Mouse (Mus musculus) lung, postnatal 10 days (tissue): ENCODE results near the gene Kpnb1.
A peak's percentile ranks its signal among the peaks of the same experiment; 100 is the strongest.

Source experiments
- DNase-seq: peaks from one replicate; pipeline ENCODE4 v3.0.0; 2021

Kpnb1 gene

GRCm38 (mm10) chr11:97140811-97141210 lies 46.9 kb downstream of the Kpnb1 start:
- DNase-seq = no peak

DNA sequence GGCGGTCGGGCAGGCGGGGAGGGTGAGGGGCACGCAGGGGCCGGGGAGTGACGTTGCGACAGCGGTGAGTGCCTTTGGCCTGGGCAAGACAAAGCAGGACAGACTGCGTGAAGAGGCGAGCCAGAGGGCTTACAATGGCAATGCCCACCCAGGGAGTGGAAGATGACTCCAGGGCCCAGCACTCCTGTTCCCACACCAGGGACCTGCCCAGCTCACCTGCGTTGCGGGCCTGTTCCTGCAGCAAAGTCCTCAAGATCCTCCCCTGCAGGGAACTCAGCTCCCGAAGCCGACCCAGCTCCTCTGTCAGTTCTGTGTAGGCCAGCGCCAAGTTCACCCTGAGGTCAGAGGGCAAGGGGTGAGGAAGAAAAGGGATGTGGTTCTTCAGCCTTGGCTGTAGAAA lies 48.4 kb downstream of the Kpnb1 start:
- DNase-seq = no peak

DNA sequence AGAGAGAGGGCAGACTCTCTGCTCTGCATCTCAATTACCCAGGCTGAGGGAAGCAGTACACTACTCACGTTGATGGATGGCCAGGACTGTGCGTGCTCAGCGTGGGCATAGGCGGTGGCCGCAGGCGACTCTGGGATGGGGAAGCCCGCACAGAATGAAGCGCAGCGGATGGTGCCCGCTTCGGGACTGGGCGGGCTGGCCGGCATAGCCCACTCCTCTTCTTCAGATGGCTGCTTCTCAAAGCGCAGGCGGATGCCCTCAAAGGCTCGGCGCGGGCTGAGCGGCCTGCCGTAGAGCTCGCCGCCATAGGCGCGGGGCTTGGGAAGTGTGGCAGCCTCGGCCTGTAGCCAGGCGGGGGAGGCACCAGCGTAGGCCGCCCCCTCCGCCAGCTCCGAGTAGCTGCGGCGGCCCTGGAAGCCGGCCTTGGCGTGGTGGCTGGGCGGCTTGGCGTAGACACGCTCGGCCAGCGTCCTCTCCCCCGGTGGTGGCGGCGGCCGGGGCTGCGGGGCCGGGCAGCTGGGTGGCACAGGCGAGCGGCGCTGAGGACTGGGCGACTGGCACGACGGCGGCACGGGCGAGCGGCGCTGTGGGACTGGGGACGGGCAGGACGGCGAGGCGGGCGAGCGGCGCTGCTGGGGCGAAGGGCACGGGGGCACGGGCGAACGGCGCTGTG lies 49.0 kb downstream of the Kpnb1 start:
- DNase-seq = no peak

GRCm38 (mm10) chr11:97133270-97133669 lies 54.4 kb downstream of the Kpnb1 start:
- DNase-seq = no peak

GRCm38 (mm10) chr11:97132185-97132584 lies 55.5 kb downstream of the Kpnb1 start:
- no peak for DNase-seq

- no peak for DNase-seq
Measured at GRCm38 (mm10) chr11:97131683-97132082, 56.0 kb downstream of the Kpnb1 start.

- DNase-seq = no peak
Measured at GRCm38 (mm10) chr11:97130318-97130717, 57.4 kb downstream of the Kpnb1 start.

DNA sequence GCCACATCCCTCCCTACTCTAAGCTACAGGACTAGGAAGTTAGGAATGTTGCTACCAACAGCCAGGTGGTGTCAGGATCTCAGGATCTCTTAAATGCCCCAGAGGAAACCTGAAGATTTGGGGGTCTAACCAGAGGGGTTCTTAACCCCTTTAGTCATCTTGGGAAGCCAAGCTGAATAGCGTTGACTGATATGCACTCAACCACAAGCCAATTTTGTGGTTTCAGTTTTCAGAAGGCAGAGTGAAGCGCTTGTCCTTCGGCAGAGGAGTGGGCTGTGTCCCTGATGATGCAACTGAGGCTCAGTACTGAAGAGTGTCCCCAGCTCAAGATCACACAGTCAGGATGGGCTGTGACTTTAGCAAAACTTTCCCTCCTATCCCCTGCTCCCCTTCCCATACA lies 58.7 kb downstream of the Kpnb1 start:
- DNase-seq = no peak

DNA sequence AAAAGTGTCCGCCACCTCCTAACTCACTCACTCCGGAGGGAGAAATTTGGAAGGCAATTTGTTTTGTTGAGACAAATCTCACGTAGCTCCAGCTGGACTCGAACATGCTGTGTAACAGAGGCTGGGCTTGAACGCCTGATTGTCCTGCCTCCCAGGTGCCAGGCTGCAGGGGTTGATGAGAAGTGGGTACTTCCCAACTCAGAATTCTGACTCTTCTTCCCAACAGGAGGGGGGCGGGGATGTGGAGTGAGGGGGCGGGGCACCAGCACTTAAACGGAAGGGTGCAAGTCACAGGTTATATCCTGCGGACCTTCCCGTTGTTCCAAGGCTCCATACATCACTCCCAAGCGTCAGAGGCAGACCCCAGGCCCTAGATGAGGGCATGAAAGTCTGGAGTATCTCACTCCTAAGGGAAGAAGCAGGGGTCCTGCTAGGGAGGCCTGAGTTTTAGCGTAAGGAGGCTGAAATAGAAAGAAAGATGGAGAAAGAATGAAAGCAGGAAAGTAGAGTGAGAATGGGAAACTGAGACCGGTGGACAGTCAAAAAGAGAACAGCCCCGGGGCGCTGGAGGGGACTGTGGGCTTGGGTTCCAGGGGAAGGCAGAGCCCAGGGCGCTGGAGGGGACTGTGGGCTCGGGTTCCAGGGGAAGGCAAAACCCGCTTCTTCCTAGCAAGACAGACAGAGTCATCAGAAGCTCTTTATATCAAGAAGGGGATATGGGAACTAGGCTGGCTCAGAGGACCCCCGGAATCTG lies 60.0 kb downstream of the Kpnb1 start:
- no peak for DNase-seq

- DNase-seq = peak; percentile 72
Measured at GRCm38 (mm10) chr11:97126645-97127468, 60.8 kb downstream of the Kpnb1 start.

DNA sequence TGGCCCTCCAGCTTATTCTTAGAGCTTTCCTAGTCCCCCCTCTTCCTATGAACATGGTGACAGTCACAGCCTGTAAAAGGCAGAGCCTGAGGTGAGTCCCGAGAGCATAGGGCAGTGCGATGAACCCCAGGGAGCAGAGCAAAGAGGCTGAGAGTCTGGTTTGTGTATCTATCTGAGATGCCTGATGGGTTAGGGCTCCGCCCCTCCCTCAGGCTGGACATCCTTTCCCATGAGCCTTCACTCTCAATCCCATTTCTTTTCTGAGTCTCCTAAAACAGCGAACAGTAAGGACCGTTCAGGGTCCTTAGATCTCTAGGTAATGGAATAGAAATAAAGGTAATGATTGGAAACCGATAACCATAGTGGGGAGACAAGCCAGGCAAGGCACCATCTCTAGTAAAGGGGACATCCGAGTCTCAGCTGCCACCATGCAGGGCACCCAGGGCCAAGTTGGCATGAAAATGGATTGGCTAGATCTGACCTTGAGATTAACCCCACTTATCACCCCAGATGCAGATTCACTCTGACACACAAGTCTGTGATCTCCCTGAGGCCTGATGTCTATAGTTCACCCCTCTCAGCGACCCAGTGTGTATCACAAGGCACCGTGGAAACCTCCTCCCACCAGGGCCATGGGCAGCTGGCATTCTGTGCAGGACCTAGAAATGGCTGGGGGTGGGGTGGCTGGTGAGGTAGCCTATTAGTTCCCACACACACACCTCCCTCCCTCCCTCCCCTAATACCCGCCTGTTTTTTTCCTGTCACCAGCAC lies 63.2 kb downstream of the Kpnb1 start:
- DNase-seq = no peak

DNA sequence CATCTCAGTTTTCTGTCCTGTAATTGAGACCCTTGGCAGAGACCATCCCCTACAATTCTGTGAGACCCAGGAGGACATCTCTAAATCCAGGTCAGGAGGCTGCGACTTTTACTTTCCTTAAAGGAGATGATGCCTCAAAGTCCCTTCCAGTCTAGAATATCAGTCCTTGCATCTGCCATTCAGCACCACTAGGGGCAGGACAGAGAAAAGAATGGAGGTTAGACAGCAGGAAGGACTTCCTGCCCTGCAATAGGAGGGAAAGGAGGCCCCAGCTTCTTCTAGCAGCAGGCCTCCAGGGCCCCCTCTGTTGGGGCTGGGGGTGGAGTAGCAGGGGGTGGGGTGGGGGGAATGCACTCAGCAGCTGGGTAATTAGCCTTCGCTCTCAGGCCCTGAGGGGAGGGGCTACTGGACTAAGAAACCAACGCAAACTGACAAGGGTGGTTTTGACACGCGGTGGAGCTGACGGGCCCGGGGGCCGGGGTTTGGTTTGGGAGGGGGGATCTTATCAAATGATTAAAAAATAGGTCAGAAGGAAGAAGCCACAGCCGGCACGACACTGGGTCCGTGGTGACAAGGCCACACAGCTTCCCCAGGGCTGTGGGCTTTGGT lies 64.3 kb downstream of the Kpnb1 start:
- DNase-seq = no peak

- DNase-seq = no peak
Measured at GRCm38 (mm10) chr11:97120641-97121040, 67.0 kb downstream of the Kpnb1 start.

GRCm38 (mm10) chr11:97120221-97120620 lies 67.5 kb downstream of the Kpnb1 start:
- no peak for DNase-seq

DNA sequence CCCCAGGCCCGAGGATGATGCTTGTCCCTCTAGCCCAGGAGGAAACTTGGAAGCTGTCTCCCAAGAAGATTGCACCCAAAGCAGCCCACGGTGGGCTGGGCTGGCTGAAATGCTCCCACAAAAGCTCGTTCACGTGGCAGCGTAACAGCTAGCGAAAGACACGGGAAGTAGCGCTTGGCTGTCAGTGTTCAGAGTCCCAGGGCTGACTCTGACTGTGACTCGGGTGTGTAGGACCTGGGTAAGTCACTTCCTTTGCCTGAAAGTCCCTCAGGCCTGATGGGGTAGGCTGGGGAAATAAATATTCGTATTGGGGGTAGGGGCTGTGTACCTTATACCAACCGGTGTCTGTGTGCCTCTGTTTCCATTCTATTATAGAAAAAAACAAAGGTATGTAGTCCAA lies 71.9 kb downstream of the Kpnb1 start:
- DNase-seq = no peak

- DNase-seq = no peak
Measured at GRCm38 (mm10) chr11:97114671-97115601, 72.7 kb downstream of the Kpnb1 start, which contains the start of gene Tbx21. Gene Tbx21 (minus strand): TSS chr11:97115331.

GRCm38 (mm10) chr11:97112519-97113125 lies 75.1 kb downstream of the Kpnb1 start:
- DNase-seq = no peak
